Mouse (Mus musculus) MEL (cell line): ENCODE data around the gene Morn2.

ENCODE experiments used
- TAL1 ChIP-seq: IDR thresholded peaks from 2 replicates; pipeline ENCODE4 v1.6.1; 2012; ENCODE audit warnings: mild to moderate bottlenecking, inconsistent platforms, low read length, moderate library complexity, mixed read lengths
- USF1 ChIP-seq: IDR thresholded peaks from 2 replicates; pipeline ENCODE4 v1.6.1; 2014; ENCODE audit warnings: low read depth, mild to moderate bottlenecking, inconsistent platforms, low read length, improper control_type of control experiment, moderate library complexity

DNA sequence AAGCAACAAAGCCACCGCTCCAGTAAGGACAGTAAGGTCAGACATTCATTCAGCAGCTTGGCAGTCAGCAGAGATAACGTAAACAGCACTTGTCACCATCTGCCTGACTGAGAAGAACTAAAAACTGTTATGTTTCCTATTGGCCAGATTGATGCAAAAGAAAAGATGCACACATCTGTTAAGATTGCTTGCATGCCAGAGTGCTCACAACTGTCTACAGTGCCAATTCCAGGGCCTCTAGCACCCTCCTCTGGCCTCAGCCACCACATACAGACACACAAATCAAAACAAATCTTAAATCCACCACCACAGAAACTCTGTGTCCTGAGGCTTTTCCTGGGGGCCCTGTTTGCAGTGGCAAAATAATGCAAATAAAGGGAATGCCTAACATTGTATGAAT lies 42.4 kb downstream of the Morn2 start:
- TF ChIP-seq TAL1 (no peak), USF1 (no peak)
